Mouse (Mus musculus): ENCODE results near the gene Numb.

The Numb gene

DNA sequence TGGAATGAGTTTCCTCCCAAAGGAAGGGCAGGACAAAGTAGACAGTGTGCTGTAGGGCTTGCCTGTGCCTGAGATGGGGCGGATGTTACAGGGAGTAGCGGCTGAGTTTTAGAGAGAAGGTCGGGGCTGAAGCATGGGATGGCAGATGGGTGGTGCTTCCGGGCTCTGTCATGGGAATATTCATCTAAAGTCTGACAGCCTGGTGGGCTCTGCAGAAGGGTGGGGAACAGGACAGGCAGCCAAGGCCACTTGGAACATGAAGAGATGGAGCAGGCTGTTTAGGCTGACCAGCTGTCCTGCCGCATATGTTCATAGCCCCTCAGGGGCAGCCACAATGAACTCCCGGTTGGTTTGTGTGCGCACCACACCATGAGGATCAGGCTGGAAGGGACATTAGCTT is 140.5 kb downstream of the Numb start:
- no peak for DNase-seq

DNA sequence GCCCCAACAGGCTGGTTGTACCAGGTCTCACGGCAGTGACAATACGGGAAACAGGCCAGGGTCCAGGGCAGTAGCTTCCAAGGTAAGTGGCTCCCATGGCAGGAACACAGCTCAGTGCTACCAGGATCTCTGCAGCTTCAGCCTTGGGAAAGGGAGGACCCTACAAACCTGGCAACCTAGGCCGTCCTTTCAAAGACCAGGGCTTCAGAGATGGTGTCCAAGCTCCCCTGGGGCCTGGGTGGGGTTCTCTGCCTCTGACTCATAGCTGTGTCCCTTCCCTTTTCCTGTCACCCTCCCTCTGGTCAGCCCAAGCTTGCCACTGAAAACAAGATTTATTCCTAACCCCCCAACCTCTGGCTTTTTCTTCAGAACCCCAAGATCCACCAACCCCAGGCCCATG is 141.6 kb downstream of the Numb start:
- DNase-seq: no peak

DNA sequence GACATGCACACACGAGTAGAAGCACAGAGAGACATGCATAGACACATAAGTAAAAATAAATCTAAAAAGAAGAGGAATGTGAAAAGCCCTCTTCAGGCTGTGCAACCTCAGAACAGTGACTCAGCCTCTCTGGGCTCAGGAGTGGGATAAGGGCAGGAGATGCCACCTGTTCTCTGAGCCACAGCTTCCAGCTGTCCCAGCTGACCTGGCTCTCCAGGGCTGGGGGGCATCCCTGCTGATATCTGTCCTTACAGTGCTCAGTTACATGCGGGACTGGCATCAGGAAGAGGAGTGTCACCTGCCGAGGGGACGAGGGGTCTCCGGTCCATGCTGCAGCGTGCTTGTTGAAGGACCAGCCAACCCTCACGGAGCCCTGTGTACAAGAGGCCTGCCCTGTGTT is 145.0 kb downstream of the Numb start:
- no peak for DNase-seq

DNA sequence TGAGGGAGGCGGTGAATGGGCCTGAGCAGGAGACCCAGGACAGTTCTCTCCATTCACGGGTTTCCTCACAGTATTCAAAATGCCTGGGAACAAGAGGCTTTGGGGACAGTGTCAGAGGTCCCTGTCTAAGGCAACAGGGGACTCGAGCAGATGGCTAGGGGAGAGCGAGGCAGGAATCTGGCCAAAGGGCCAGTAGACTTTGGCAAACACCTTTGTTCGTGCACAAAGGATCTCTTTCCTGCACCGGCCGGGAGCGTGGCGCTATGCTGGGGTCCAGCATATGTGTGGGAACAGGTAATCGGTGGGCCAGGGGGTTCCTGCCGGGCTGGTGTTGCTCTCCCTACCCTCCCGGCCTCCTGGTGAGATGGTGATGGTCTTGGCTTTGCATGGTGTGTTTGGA is 146.1 kb downstream of the Numb start:
- DNase-seq: no peak

DNA sequence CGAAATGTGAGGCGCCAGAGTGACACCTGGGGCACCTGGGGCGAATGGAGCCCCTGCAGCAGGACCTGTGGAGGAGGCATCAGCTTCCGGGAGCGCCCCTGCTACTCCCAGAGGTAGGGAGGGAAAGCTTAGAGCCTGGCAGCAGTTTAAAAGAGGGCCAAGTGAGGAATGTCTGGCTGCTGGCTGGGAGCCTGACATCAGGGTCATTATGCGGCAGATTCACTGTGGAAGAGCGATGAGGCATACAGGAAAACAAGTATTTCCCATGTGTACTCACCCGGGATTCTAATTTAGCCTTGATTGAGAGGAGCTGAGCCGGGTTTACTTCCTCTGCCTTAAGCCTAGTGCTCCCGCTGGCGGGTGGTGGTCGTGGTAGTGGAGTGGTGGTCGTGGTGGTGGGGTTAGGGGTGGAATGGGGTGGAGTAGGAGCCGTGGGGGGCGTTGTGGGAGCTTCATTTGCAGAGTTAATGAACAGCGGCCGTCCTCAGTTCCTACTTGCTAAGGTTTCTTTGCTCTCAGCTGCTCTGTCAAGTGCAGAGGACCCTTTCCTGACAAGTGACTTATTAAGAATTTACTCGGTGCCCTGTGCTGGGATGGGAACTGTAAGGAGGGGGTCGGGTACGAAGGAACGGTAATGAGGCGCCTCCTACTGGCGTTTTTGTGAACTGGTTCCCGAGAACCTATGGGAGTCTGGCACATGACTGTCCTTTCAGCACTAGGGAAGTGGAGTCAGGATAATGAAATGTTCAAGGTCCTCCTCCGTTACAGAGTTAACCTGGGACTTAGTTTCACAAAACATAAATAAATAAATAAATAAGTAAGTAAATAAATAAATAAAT is 151.1 kb downstream of the Numb start:
- DNase-seq: no peak

DNA sequence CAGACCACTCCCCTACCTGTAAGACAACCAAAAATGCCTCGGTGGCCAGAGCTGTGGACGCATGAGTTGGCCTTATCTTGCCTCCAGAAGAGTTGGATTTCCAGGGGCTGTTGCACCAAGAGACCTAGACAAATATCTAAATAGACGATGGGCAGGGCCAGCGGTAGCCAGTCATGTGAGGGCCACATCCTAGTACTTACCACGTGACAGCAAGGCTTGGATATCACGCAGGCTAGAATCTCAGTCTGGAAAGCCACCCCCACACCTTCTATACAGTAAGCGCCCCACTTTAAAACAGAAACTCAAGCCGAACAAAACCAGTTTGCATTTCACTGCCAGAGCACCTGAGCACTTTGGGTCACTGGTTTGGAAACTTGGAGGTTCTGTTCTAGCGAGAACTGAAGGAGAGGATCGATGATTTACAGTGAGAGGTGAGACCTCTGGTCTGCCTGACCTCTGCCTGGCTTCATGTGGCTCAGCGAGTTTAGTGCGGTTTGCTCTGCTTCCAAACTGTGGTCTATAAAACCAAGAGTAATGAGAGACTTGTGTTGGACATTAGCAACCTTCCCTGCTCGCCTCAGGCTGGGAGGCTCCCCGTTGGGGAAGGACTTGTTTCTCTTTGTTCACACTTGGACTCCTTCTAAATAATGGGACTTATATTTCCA is 153.4 kb downstream of the Numb start:
- DNase-seq: no peak

DNA sequence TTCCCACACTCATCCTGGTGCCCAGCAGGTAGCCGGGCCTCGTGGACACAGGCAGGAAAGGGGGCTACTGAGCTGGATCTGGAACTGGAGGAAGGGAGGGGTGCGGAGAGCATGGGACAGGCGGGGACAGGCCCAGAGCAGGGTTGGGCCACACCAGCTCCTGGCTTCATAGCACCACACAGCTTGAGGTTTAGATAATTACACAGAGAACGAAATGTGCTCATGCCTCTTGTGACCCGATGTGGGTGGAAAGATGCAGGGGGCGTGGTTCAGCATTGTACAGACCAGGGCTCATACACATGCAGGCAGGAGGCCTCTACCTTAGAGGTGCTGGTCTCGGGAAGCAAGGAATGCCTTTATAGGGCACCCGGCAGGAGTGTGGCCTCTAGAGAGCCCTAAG is 153.9 kb downstream of the Numb start:
- no peak for DNase-seq

DNA sequence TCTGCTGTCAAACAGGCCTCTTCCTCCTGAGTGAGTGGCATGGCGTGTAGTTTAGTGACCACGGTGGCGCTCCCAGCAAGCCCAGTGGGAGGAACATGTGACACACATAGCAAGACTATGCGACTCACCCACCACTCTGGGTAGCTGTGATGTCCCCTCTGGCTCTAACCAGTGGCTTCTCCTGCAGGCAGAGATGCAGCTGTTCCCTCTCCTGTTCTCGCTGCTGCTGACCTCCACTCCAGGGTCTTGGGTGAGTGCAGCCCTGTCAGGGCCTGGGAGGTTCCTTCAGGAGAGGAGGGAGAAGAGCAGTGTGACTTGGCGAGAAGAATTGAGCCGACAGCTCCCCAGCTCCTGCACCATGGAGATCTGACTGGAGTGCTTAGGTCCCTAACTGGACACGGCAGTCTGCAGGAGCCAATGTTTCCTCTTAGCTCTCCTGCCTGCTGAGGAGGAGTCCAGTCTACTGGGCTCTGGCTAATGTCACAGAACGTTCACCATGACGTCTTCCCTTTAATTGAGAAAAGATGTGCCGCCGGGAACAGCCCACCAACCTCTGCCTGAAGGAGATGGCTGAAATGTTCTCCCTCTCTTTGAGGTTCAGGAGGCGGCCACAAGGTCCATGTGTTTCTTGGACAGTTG is 155.7 kb downstream of the Numb start:
- no peak for DNase-seq

DNA sequence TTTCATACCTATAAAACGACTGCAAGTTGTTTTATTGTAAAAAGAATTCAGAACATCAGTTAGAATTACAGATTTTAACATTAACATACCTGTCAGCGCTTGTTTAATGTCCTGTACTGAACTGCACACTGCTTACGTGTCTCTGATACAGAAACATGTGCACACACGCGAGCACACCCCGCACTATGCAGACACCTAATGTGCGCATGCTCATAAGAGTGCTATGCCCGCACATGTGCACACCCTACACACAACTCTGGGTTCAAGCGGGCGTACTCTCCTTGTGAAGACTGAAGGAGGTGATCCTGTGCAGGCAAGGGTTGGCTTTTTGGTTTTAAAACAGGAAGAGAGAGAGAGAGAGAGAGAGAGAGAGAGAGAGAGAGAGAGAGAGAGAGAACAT is 157.2 kb downstream of the Numb start:
- DNase-seq: no peak

DNA sequence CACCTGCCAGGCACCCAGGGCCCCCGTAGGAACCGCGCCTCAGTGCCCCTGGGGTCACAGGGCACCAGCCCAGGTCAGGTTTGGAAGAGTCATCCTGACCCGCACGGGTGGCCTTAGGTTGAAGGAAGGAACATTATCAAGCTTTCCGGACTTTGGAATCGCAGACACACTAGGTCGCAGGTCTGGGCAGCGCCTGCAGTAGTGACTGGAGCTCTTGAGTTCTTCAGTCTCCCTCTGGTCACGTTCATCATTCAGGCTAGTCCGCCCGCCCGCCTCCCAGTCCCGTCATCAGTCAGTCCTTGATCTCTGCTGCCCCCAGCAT is 157.7 kb downstream of the Numb start:
- no peak for DNase-seq

DNA sequence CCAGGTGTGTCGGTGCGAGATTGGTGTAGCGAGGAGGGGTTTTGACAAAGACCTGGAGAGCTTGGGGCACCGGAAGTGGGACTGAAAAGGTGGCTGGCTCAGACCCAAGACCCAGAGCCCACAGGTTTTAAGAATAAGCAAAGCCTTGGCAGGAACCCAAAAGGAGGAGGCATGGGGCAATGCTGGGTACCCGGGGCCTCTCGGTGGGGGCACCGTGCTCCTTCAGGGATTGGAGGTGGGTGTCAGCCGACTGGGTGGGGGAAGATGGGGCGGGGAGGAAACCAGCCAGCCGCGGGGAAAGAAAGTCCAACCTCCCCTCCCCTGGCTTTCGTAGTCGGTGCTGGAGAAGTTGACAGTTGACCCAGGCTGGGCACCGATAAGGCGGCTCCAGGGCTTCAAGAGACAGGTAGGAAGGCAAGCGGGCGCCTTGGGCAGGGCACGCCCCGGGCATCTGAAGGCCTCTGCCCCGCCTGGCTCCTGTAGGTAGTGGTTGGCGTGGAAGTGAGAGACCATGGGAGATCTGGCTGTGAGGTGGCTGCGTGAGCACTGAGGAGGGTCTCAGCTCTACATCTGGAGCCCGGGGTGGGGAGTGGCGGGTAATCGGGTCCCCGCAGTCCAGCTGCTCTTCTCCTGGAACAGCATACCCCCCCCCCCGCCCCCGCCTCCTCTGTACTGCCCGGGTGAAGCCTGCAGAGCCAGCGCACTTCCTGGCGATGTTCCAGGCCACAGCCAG is 158.3 kb downstream of the Numb start, which contains the start of gene Papln:
TSS of gene Papln (plus strand) at position 324 of the 733 bp plus-strand sequence.
- DNase-seq: no peak

DNA sequence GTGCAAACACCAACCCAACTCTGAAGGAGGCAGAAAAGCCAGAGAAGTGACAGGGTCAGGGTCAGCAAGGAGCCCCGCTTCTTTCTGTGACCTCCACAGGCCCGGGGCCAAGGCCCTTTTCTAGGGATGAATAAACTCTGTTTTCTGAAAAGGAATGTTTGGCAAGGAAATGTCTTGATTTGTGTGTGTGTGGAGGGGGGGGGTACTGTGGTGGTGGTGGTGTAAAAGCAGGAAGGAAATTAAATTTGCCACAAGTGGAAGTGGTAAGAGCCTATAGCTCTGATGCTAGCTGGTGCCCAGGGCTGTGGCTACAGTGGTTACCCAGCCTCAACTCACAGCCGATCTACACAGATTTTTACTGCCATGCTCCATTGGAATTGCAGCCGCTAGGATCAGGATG is 159.0 kb downstream of the Numb start:
- DNase-seq: no peak

DNA sequence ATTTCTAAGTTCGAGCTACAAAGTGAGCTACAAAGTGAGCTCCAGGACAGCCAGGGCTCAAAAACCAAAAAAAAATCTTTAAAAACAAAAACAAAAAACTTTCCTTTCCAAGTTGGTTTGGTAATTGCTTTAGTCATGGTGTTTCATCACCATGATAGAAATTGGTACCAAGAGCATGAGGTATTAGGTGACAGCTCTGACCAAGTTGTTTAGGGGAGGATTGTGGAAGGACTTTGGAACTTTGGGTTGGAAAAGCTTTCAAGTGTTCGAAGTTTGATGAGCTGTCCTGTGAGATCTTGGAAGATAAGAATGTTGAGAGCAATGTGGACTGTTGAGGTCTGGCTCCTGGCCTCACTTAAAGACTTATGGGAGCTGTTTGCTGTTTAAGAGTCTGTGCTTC is 161.5 kb downstream of the Numb start:
- no peak for DNase-seq

DNA sequence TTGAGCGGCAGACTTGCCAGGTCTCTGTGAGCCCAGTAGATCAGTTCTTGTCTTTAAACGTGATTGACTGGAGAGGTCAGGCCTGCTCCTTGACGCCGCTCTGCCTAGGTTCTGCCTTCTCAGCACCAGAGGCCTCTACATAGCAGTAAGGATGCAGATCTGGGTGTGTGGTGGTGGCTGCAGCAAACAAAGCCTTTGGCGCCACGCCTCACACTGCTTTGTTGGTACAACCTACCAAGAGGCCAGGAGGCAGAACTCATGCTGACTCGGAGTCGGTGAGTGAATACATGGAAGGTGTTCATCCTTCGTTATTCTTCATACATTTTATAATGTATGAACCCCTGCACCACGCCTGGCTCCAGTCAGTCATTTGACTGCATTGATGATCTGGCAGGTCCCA is 163.0 kb downstream of the Numb start:
- no peak for DNase-seq

DNA sequence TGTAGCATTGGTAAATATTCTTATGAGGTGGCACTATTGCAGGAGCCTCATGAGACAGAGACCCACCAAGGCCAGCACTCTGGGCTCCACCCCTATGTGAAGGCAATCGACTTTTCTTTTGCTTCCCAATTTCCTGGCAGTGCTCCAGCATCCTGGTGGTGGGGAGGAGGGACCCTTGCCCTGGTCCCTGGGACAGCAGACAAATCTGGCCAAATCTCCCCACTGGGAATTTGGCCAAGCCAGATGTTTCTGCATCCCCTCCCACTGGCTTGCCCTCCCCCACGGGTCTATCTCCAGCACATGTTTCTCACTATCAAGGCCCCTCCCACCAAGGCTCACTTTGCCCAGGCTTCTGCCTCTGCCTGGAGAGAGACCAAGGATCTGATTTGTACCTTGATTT is 169.2 kb downstream of the Numb start:
- DNase-seq: no peak

DNA sequence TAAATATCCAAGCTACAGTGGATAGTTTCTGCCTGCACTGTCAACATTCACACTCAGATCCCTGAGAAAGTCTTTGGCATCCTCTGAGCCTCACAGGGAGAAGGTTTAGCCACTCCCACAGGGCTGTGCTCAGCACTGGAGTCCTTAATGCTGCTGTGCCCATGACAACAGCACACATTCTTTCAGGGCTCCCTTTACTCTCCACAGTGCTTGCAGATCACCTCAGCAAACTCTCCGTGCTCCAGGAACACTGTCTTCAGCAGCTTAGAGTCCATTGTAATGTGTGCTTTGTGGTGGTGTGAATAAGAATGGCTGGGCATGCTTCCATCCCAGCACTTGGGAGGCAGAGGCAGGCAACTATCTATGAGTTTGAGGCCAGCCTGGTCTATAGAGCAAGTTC is 172.5 kb downstream of the Numb start:
- DNase-seq: no peak

Data from cerebellum, adult 11-12 months (tissue).